In the genomic region with DNA sequence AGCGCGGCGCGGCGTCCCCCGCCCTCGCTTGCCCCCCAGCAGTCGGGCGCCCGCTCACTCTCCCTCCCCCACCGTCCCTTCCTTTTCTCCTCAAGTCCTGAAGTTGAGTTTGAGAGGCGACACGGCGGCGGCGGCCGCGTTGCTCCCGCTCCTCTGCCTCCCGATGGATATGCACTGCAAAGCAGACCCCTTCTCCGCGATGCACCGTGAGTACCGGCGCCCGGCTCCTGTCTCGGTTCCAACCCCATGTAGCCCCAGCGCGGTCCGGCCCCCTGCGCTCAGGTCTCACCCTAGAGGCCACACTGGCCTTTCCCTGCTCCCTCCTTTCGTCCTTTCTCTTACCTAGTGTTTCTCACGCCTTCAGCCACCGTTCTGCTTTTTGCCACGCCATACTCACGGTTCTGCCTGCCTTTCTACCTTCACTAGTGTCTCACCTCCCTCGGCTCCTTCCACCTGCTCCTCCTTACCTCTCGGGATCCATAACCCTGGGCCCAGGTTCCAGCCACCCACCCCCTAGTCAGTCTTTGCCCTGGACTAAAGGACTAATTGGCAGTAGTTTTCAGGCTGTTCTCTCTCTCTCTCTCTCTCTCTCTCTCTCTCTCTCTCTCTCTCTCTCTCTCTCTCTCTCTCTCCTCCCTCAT, we compare ENCODE assay signal across 8 mouse cellular contexts. TPM values are rescaled to one million over a fixed set of nuclear protein-coding genes. Genes with fewer than 3 reads are reported as not detected.
A peak's percentile ranks its signal among the peaks of the same experiment; 100 is the strongest.
DNase-seq lines count a peak whose midpoint lies in the region; ATAC-seq lines count a peak whose summit lies in the region.

No protein-coding gene starts in this region.

- H3K4me1 ChIP-seq in forebrain, embryonic 15.5 days = peaks cover 31% of the 10 kb centered on the region
- peaks cover 14% of the 10 kb centered on the region for H3K4me1 ChIP-seq in limb, embryonic 11.5 days (ENCODE audit: control insufficient read depth, insufficient read depth, low read length)
- H3K4me1 ChIP-seq in neural tube, embryonic 14.5 days (ENCODE audit: control insufficient read depth, insufficient read depth, low read length) = peaks cover 15% of the 10 kb centered on the region

- peak; percentile 71 for DNase-seq in kidney, adult 18-20 months
- no peak for DNase-seq in kidney, postnatal 14 days
- peak; percentile 71 for DNase-seq in limb, embryonic 11.5 days (ENCODE audit: low spot score)
- DNase-seq in adrenal gland, adult 18-20 months (ENCODE audit: low spot score in 2 of 2) = no peak
- DNase-seq in urinary bladder, postnatal 14 days (ENCODE audit: low spot score) = no peak
- DNase-seq in adrenal gland, postnatal 25 days = no peak

- H3K27me3 ChIP-seq in forebrain, embryonic 15.5 days = peaks cover 77% of the 10 kb centered on the region
- H3K27me3 ChIP-seq in limb, embryonic 11.5 days (ENCODE audit: control insufficient read depth, insufficient read depth, low read length) = peaks cover 94% of the 10 kb centered on the region
- peaks cover 28% of the 10 kb centered on the region for H3K27me3 ChIP-seq in neural tube, embryonic 14.5 days (ENCODE audit: control insufficient read depth, insufficient read depth, low read length)

- no peaks in the 10 kb centered on the region for H3K36me3 ChIP-seq in forebrain, embryonic 15.5 days
- H3K36me3 ChIP-seq in limb, embryonic 11.5 days (ENCODE audit: control insufficient read depth, insufficient read depth, low read length) = no peaks in the 10 kb centered on the region
- no peaks in the 10 kb centered on the region for H3K36me3 ChIP-seq in neural tube, embryonic 14.5 days (ENCODE audit: control insufficient read depth, insufficient read depth, low read length)

- no peaks in the 10 kb centered on the region for H3K9me3 ChIP-seq in forebrain, embryonic 15.5 days
- no peaks in the 10 kb centered on the region for H3K9me3 ChIP-seq in limb, embryonic 11.5 days (ENCODE audit: control insufficient read depth, low read length)
- H3K9me3 ChIP-seq in neural tube, embryonic 14.5 days (ENCODE audit: control insufficient read depth, low read length) = no peaks in the 10 kb centered on the region

- no peak overlapping the region for H3K27ac ChIP-seq in forebrain, embryonic 15.5 days (replicated peaks)
- H3K27ac ChIP-seq in limb, embryonic 11.5 days (replicated peaks; ENCODE audit: low read depth, low read length) = no peak overlapping the region
- H3K27ac ChIP-seq in neural tube, embryonic 14.5 days (ENCODE audit: low read depth, low read length) = peak overlapping the region; percentile 87

- peak overlapping the region; percentile 44 for H3K4me2 ChIP-seq in forebrain, embryonic 15.5 days (replicated peaks)
- peak overlapping the region; percentile 53 for H3K4me2 ChIP-seq in limb, embryonic 11.5 days (ENCODE audit: low read depth, severe bottlenecking)
- peak overlapping the region; percentile 60 for H3K4me2 ChIP-seq in neural tube, embryonic 14.5 days (ENCODE audit: low read depth, low read length)

- H3K4me3 ChIP-seq in forebrain, embryonic 15.5 days = peak overlapping the region; percentile 28
- H3K4me3 ChIP-seq in limb, embryonic 11.5 days (ENCODE audit: low read depth, low read length) = peak overlapping the region; percentile 27
- peak overlapping the region; percentile 51 for H3K4me3 ChIP-seq in neural tube, embryonic 14.5 days (ENCODE audit: low read depth, low read length)

- under 1% methylated on average over 38 of the region's 38 CpGs for WGBS in forebrain, embryonic 15.5 days
- WGBS in limb, embryonic 11.5 days = under 1% methylated on average over 38 of the region's 38 CpGs
- WGBS in neural tube, embryonic 14.5 days = under 1% methylated on average over 29 of the region's 38 CpGs

- ATAC-seq in forebrain, embryonic 15.5 days (replicated peaks) = no peak
- no peak for ATAC-seq in limb, embryonic 11.5 days (ENCODE audit: insufficient number of reproducible peaks, low FRiP score, low TSS enrichment, low read depth)
- ATAC-seq in neural tube, embryonic 14.5 days (ENCODE audit: low read depth) = no peak

- H3K9ac ChIP-seq in forebrain, embryonic 15.5 days (replicated peaks) = no peak overlapping the region
- H3K9ac ChIP-seq in limb, embryonic 11.5 days (ENCODE audit: low read length) = 0 out of 2 replicates have a peak overlapping the region, but pooled peaks have one; percentile 13
- H3K9ac ChIP-seq in neural tube, embryonic 14.5 days (replicated peaks; ENCODE audit: low read depth, low read length) = peak overlapping the region; percentile 75

RNA-seq across cellular contexts. Expression of a gene that starts 1.5 kb away (rescaled TPM):
- polyA plus RNA-seq in forebrain, embryonic 15.5 days (2015; fragmentation: Nextera tagmentation; extraction: Ambion mirVana) = 0.09 TPM in 1 of 2 replicates, not detected in the other
- polyA plus RNA-seq in limb, embryonic 11.5 days (2014; fragmentation: Nextera tagmentation; extraction: Ambion mirVana) = 0.08 and 0.14 TPM in 2 replicates
- polyA plus RNA-seq in neural tube, embryonic 14.5 days (2014; fragmentation: Nextera tagmentation; extraction: Ambion mirVana) = 23.8 and 27.0 TPM in 2 replicates
- total RNA-seq in adrenal gland, adult 18-20 months (2021) = not detected
- not detected in 2 replicates for total RNA-seq in adrenal gland, postnatal 25 days (2021)

Comparison
In these comparisons a context has a peak if more than half of its experiments do, and no peak if none do; other contexts are left out.
1. DNase-seq: peak in kidney, adult 18-20 months (single experiment) and limb, embryonic 11.5 days (single experiment); none in kidney, postnatal 14 days (single experiment), adrenal gland, adult 18-20 months (0 of 2), urinary bladder, postnatal 14 days (single experiment) and adrenal gland, postnatal 25 days (single experiment).
2. RNA of a gene that starts 1.5 kb away (polyA plus RNA-seq): 23.8 to 27.0 TPM in neural tube, embryonic 14.5 days; 0.09 TPM in forebrain, embryonic 15.5 days and 0.08 to 0.14 TPM in limb, embryonic 11.5 days; every median in the first group is over 10 times any median in the second.
3. Peak in every context shown above with its lines, with median percentiles within 50 percentile points of each other: H3K4me2 ChIP-seq and H3K4me3 ChIP-seq.